Mouse (Mus musculus) skeletal muscle tissue, adult 2 months (tissue): ENCODE measurements around the gene Rag2.

Source experiments
- DNase-seq: peaks from one replicate; pipeline ENCODE4 v3.0.0-alpha.2; 2012; ENCODE audit warnings: low read depth, low spot score

The Rag2 gene

GRCm38 (mm10) chr2:101624011-101624410 is 507 bp upstream of the Rag2 start:
- no peak for DNase-seq

GRCm38 (mm10) chr2:101627227-101627626 is 2.7 kb downstream of the Rag2 start:
- no peak for DNase-seq

- DNase-seq, result peak; percentile 94
Measured at GRCm38 (mm10) chr2:101628297-101629236, 4.0 kb downstream of the Rag2 start.

GRCm38 (mm10) chr2:101638979-101639839 is 14.7 kb downstream of the Rag2 start:
- no peak for DNase-seq

- no peak for DNase-seq
Measured at GRCm38 (mm10) chr2:101639840-101640350, 15.4 kb downstream of the Rag2 start.

GRCm38 (mm10) chr2:101645841-101646240 is 21.3 kb downstream of the Rag2 start:
- no peak for DNase-seq

- no peak for DNase-seq
Measured at GRCm38 (mm10) chr2:101648361-101648760, 23.8 kb downstream of the Rag2 start.

GRCm38 (mm10) chr2:101649114-101649671 is 24.7 kb downstream of the Rag2 start, which contains the start of the genes Rag1 and B230118H07Rik:
TSS of gene Rag1 (minus strand) at chr2:101649501.
TSS of gene B230118H07Rik (minus strand) at chr2:101649532.
- no peak for DNase-seq

- no peak for DNase-seq
Measured at GRCm38 (mm10) chr2:101650446-101650845, 25.9 kb downstream of the Rag2 start.

- DNase-seq, result no peak
Measured at GRCm38 (mm10) chr2:101652204-101652920, 27.8 kb downstream of the Rag2 start.

GRCm38 (mm10) chr2:101652921-101653597 is 28.5 kb downstream of the Rag2 start:
- DNase-seq, result peak; percentile 33

- DNase-seq, result no peak
Measured at GRCm38 (mm10) chr2:101660536-101660935, 36.0 kb downstream of the Rag2 start.

- peak; percentile 41 for DNase-seq
Measured at GRCm38 (mm10) chr2:101665058-101665702, 40.7 kb downstream of the Rag2 start.

- DNase-seq, result no peak
Measured at GRCm38 (mm10) chr2:101665703-101666092, 41.2 kb downstream of the Rag2 start.

GRCm38 (mm10) chr2:101668751-101669150 is 44.2 kb downstream of the Rag2 start:
- no peak for DNase-seq

- no peak for DNase-seq
Measured at GRCm38 (mm10) chr2:101673547-101673946, 49.0 kb downstream of the Rag2 start.

- peak; percentile 64 for DNase-seq
Measured at GRCm38 (mm10) chr2:101678236-101679021, 53.9 kb downstream of the Rag2 start, which contains the start of gene Traf6. TSS of gene Traf6 (plus strand) at chr2:101678429.

- no peak for DNase-seq
Measured at GRCm38 (mm10) chr2:101679164-101679784, 54.8 kb downstream of the Rag2 start.
